Mouse (Mus musculus) C2C12 (cell line): ENCODE data around the gene Tpk1. TPM values are rescaled to one million over a fixed set of nuclear protein-coding genes. Genes with fewer than 3 reads are reported as not detected.

Experiments
- H3K27me3 ChIP-seq: one replicate; pipeline ENCODE4 v1.6.1; 2011; ENCODE audit not compliant: control insufficient read depth, insufficient read depth, insufficient read length
- H3K36me3 ChIP-seq: one replicate; pipeline ENCODE4 v1.6.1; 2011; ENCODE audit not compliant: control insufficient read depth, insufficient read depth
- H3K4me3 ChIP-seq: one replicate; pipeline ENCODE4 v1.5.1; 2011; ENCODE audit warnings: mild to moderate bottlenecking, control low read depth; ENCODE audit not compliant: poor library complexity, insufficient read depth, severe bottlenecking
- H3K79me2 ChIP-seq: one replicate; pipeline ENCODE4 v1.6.1; 2011; ENCODE audit not compliant: control insufficient read depth, insufficient read depth
- H3K79me3 ChIP-seq: one replicate; pipeline ENCODE4 v1.6.1; 2011; ENCODE audit warnings: low read depth, control low read depth
- H3ac ChIP-seq: one replicate; pipeline ENCODE3; 2011; ENCODE audit warnings: low read depth; ENCODE audit not compliant: control insufficient read depth, insufficient read length
- CEBPB ChIP-seq: IDR thresholded peaks from one replicate; pipeline ENCODE4 v1.6.1; 2011; ENCODE audit warnings: low read depth, mild to moderate bottlenecking, control low read depth, moderate library complexity
- CTCF ChIP-seq: IDR thresholded peaks from one replicate; pipeline ENCODE4 v1.5.1; 2011; ENCODE audit not compliant: control insufficient read depth, insufficient read depth, insufficient read length
- FOSL1 ChIP-seq: IDR thresholded peaks from one replicate; pipeline ENCODE4 v1.8.0; 2011; ENCODE audit warnings: mild to moderate bottlenecking, low read length; ENCODE audit not compliant: poor library complexity, insufficient read depth, severe bottlenecking
- MAX ChIP-seq: IDR thresholded peaks from one replicate; pipeline ENCODE4 v1.6.1; 2011; ENCODE audit warnings: mild to moderate bottlenecking, control low read depth
- MYOD1 ChIP-seq: IDR thresholded peaks from one replicate; pipeline ENCODE4 v1.6.1; 2011; ENCODE audit warnings: low read depth; ENCODE audit not compliant: control insufficient read depth, insufficient read length
- MYOG ChIP-seq: IDR thresholded peaks from one replicate; pipeline ENCODE4 v1.6.1; 2011; ENCODE audit not compliant: control insufficient read depth, insufficient read length; ENCODE audit errors: extremely low read depth
- USF1 ChIP-seq: IDR thresholded peaks from one replicate; pipeline ENCODE4 v1.6.1; 2011; ENCODE audit warnings: low read depth, mild to moderate bottlenecking, control low read depth, moderate library complexity
- long read RNA-seq, 2 experiments: library from polyadenylated mRNA; unstranded; transcript quantifications; one replicate each; pipeline ENCODE4 v2.0.0; 2019 to 2020
- polyA plus RNA-seq: library from polyadenylated mRNA; unstranded; fragments of >200 nt; fragmentation: generic; extraction: Trizol; gene quantifications from one replicate; pipeline ENCODE4 v1.2.1, GENCODE M21; 2012; ENCODE audit warnings: missing spikeins

Tpk1 gene
- polyA plus RNA-seq: 0.82 TPM
- long read RNA-seq, experiment 1, partial matches to known transcripts: 0 of 4 reads
- long read RNA-seq, experiment 1, other reads (novel, unspliced or antisense): 0 of 4 reads
- long read RNA-seq, experiment 2, transcript Tpk1-201 (9 exons, 2,671 nt): major isoform, 7 of 15 reads
- long read RNA-seq, experiment 2, partial matches to known transcripts: 2 of 15 reads
- long read RNA-seq, experiment 2, other reads (novel, unspliced or antisense): 3 of 15 reads

- Histone ChIP-seq H3ac (peak within 1 kb of the TSS; percentile 82), H3K36me3 (no peaks in the 10 kb centered on the region), H3K79me3 (no peaks in the 10 kb centered on the region), H3K79me2 (no peaks in the 10 kb centered on the region), H3K4me3 (peak within 1 kb of the TSS; percentile 63), H3K27me3 (no peaks in the 10 kb centered on the region)
- no peak for TF ChIP-seq CTCF
- TF ChIP-seq MYOD1: no peak
- TF ChIP-seq CEBPB: peak; percentile 26
- no peak for TF ChIP-seq MYOG
- TF ChIP-seq MAX: peak; percentile 70
Measured at GRCm38 (mm10) chr6:43665677-43666546, at the start of gene Tpk1. Gene Tpk1, minus strand, starts transcription at chr6:43666278.

GRCm38 (mm10) chr6:43702810-43703614, 36.9 kb upstream of the Tpk1 start:
- Histone ChIP-seq H3K27me3 (no peaks in the 10 kb centered on the region), H3K4me3 (no peak overlapping the region), H3K79me2 (no peaks in the 10 kb centered on the region), H3K36me3 (no peaks in the 10 kb centered on the region), H3K79me3 (no peaks in the 10 kb centered on the region), H3ac (no peak overlapping the region)
- no peak for TF ChIP-seq CTCF
- no peak for TF ChIP-seq MYOD1
- no peak for TF ChIP-seq USF1
- no peak for TF ChIP-seq MYOG
- no peak for TF ChIP-seq CEBPB
- no peak for TF ChIP-seq FOSL1
- TF ChIP-seq MAX: no peak

- Histone ChIP-seq H3K4me3 (peak overlapping the region; percentile 11), H3K79me2 (no peaks in the 10 kb centered on the region), H3ac (no peak overlapping the region), H3K36me3 (no peaks in the 10 kb centered on the region), H3K27me3 (no peaks in the 10 kb centered on the region), H3K79me3 (no peaks in the 10 kb centered on the region)
- TF ChIP-seq MAX: no peak
Measured at GRCm38 (mm10) chr6:43691863-43692262, 25.8 kb upstream of the Tpk1 start.

GRCm38 (mm10) chr6:43685985-43686384, 19.9 kb upstream of the Tpk1 start:
- Histone ChIP-seq H3K79me2 (no peaks in the 10 kb centered on the region), H3K79me3 (no peaks in the 10 kb centered on the region), H3ac (no peak overlapping the region), H3K36me3 (no peaks in the 10 kb centered on the region), H3K27me3 (no peaks in the 10 kb centered on the region), H3K4me3 (no peak overlapping the region)
- TF ChIP-seq CTCF: no peak
- TF ChIP-seq MAX: peak; percentile 56

- TF ChIP-seq MYOD1 (no peak), MAX (no peak)
- H3K79me2 ChIP-seq: no peaks in the 10 kb centered on the region
- no peaks in the 10 kb centered on the region for H3K36me3 ChIP-seq
- no peaks in the 10 kb centered on the region for H3K27me3 ChIP-seq
- H3K4me3 ChIP-seq: no peak overlapping the region
- H3ac ChIP-seq: no peak overlapping the region
- no peaks in the 10 kb centered on the region for H3K79me3 ChIP-seq
Measured at GRCm38 (mm10) chr6:43682535-43682934, 16.5 kb upstream of the Tpk1 start.

- TF ChIP-seq MYOG: no peak
- no peak for TF ChIP-seq CEBPB
- TF ChIP-seq USF1: no peak
- TF ChIP-seq MYOD1: no peak
- TF ChIP-seq CTCF: no peak
- no peak for TF ChIP-seq FOSL1
- no peak for TF ChIP-seq MAX
- H3K36me3 ChIP-seq: no peaks in the 10 kb centered on the region
- H3ac ChIP-seq: no peak overlapping the region
- H3K4me3 ChIP-seq: no peak overlapping the region
- H3K79me2 ChIP-seq: no peaks in the 10 kb centered on the region
- H3K79me3 ChIP-seq: no peaks in the 10 kb centered on the region
- H3K27me3 ChIP-seq: no peaks in the 10 kb centered on the region
Measured at GRCm38 (mm10) chr6:43678689-43679212, 12.7 kb upstream of the Tpk1 start.
